Mouse (Mus musculus): ENCODE results near the gene Inpp5d. TPM values are rescaled to one million over a fixed set of nuclear protein-coding genes. Genes with fewer than 3 reads are reported as not detected.

Gene Inpp5d
- polyA plus RNA-seq, 1 experiment from 2014 or later, result 1.9 TPM

DNA sequence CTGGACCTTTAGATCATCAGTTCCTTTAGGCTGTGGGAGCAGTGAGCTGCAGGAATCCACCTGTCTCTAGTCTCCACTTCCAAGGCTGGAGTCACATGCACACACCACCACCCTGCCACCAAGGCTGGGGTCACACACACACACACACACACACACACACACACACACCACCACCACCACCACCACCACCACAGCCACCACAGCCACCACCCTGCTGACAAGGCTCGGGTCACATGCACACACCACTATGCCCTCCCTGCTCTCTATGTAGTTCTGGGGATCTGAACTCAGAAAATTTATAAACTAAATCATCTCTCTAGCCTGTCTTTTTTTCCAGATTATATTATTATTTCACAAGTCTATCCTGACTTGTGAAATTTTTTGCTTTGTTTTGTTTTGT is 27.7 kb downstream of the Inpp5d start:
- Histone ChIP-seq H3K27me3 (no peaks in the 10 kb centered on the region), H3K36me3 (no peaks in the 10 kb centered on the region), H3K9ac (replicated peaks) (no peak overlapping the region), H3K4me1 (replicated peaks) (no peaks in the 10 kb centered on the region), H3K4me3 (replicated peaks) (no peak overlapping the region), H3K9me3 (no peaks in the 10 kb centered on the region), H3K4me2 (replicated peaks) (no peak overlapping the region), H3K27ac (no peak overlapping the region)
- ATAC-seq, result no peak
- 82% methylated on average over 1 of the region's 1 CpGs for WGBS

DNA sequence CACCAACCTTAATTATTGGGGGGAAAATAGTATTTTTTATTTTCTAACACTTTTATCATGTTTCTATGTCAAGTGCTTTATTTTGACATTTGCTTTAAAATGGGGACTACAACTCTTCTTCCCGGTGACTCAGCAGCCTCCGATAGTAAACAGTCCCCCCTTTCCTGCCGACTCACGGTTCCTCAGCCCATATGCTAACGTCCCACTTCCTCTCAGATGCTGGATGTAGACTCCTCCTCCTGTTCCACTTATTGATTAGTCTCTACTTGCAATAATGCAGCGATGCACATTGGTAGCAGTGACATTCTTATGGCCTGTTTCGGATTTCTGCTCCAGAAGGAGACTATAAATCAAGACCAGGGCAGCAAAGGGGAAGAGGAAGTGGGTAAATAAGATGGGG is 28.5 kb downstream of the Inpp5d start:
- Histone ChIP-seq H3K9me3 (no peaks in the 10 kb centered on the region), H3K27ac (no peak overlapping the region), H3K4me2 (replicated peaks) (no peak overlapping the region), H3K9ac (replicated peaks) (no peak overlapping the region), H3K4me3 (replicated peaks) (no peak overlapping the region), H3K4me1 (replicated peaks) (no peaks in the 10 kb centered on the region), H3K27me3 (no peaks in the 10 kb centered on the region), H3K36me3 (no peaks in the 10 kb centered on the region)
- no peak for ATAC-seq
- 73% methylated on average over 7 of the region's 7 CpGs for WGBS

DNA sequence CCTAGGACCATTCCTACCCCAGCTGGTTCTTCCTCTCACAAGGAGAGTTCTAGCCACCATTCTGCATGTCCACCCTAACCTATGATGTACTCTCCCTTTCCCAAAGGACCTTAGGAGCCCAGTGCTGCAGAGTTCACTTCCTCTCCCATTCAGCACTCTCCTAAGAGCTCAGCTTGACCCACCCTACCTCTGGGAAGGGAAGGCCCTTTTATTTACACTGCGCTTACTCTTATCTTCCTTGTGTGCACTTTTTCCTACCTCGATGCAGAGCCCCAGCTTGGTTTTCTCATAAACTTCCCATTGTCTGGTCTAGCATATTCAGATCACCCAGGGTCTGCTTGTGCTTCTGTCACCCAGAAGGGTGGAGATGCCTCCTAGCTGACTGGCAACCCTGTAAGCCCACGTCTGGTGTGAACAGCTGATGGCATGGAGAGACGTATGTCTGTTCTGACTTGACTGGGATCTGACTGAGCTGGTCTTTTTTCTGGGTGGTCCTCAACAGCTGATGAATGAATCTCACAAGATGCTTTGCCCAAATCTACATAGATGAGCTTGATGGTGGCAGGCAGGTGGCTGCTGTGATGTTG is 29.2 kb downstream of the Inpp5d start:
- H3K9ac ChIP-seq (replicated peaks), result no peak overlapping the region
- no peak overlapping the region for H3K27ac ChIP-seq
- no peaks in the 10 kb centered on the region for H3K9me3 ChIP-seq
- H3K4me3 ChIP-seq (replicated peaks), result no peak overlapping the region
- H3K4me2 ChIP-seq (replicated peaks), result no peak overlapping the region
- H3K4me1 ChIP-seq (replicated peaks), result no peaks in the 10 kb centered on the region
- no peaks in the 10 kb centered on the region for H3K36me3 ChIP-seq
- no peaks in the 10 kb centered on the region for H3K27me3 ChIP-seq
- no peak for ATAC-seq
- 79% methylated on average over 4 of the region's 4 CpGs for WGBS

DNA sequence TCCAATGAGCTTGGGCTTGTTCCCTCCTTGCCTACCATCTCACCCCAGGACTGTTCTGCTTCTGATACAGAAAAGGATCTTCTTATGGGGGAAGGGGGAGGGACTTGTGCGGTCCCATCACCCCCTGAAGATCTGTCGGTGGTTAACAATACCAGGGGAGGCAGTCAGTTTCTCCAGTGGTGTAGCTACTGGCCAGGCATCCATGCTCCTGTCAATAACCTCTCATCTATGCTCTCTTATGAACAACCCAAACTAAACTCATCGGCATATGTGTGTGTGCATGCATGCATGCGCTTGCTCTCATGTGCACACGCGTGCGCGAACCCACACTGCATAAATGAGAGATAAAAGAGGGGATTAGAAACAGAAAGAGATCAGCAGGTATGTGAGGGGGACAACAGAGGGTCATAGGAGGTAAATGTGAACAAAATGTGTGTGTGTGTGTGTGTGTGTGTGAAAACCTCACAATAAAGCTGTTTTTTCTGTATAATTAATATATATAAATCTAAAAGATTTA is 29.9 kb downstream of the Inpp5d start:
- Histone ChIP-seq H3K27ac (no peak overlapping the region), H3K9me3 (no peaks in the 10 kb centered on the region), H3K4me3 (replicated peaks) (no peak overlapping the region), H3K4me1 (replicated peaks) (no peaks in the 10 kb centered on the region), H3K9ac (replicated peaks) (no peak overlapping the region), H3K4me2 (replicated peaks) (no peak overlapping the region), H3K36me3 (no peaks in the 10 kb centered on the region), H3K27me3 (no peaks in the 10 kb centered on the region)
- WGBS, result 87% methylated on average over 8 of the region's 8 CpGs
- no peak for ATAC-seq

DNA sequence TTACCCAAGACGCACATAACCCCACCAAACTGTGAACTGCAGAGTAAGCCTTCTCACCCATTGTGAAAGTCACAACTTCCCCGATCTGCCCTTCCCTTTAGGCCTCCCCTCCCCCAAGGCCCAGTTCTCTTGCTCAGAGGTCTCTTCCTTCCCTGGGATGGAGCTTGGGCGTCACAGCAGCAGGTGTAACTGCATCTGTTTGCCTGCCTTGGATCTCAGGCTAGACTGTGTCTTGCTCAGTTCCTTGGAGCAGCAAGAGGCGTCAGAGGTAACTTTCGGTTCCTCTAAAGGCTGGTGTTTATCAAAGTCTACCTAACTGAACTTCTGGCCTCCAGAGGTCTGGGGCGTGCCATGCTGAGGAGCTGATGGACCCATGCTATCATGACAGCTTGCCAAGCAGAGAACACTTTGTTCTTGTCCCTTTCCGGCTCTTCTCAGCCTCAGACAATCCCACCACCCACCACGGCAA is 30.5 kb downstream of the Inpp5d start:
- 83% methylated on average over 8 of the region's 8 CpGs for WGBS
- no peak overlapping the region for H3K4me3 ChIP-seq (replicated peaks)

DNA sequence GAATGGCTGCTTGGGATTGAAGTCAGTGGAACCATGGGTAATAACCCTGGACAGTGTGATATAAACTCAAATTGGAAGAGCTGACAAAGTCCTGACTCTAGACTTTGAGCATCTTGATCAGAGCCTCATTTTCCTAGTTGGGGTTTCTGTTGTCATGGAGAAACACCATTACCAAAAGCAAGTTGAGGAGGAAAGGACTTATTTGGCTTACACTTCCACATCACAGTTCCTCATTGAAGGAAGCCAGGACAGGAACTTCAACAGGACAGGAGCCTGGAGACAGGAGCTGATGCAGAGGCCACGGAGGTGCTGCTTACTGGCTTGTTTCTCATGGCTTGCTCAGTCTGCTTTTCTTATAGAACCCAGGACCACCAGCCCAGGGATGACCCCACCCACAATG is 31.3 kb downstream of the Inpp5d start:
- no peaks in the 10 kb centered on the region for H3K27me3 ChIP-seq
- 83% methylated on average over 1 of the region's 1 CpGs for WGBS
- no peak for ATAC-seq

More for the DNA sequence above, 30.5 kb downstream of the Inpp5d start:
- no peaks in the 10 kb centered on the region for H3K36me3 ChIP-seq
- H3K4me1 ChIP-seq (replicated peaks), result no peaks in the 10 kb centered on the region
- no peak overlapping the region for H3K9ac ChIP-seq (replicated peaks)
- no peaks in the 10 kb centered on the region for H3K9me3 ChIP-seq
- H3K27ac ChIP-seq, result no peak overlapping the region
- H3K4me2 ChIP-seq (replicated peaks), result no peak overlapping the region
- no peak for ATAC-seq
- H3K27me3 ChIP-seq, result no peaks in the 10 kb centered on the region

DNA sequence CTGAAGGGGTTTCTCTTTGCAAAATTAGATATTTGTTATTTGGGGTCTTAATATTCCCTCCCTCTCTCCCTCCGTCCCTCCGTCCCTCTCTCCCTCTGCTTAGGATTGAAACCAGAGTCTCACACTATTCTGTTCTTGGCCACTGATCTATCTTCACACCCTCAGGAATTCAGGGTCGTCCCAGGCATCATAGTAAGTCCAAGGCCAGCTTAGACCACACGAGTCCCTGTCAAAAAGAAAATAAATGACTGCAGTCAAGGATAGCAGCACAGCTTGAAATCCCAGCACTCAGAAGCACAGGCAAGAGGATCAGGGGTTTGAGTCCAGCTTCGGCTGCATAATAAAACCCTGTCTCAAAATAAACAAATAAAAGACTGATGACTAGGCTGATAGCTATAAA is 35.0 kb downstream of the Inpp5d start:
- no peaks in the 10 kb centered on the region for H3K9me3 ChIP-seq
- WGBS, result 72% methylated on average over 5 of the region's 5 CpGs
- H3K36me3 ChIP-seq, result no peaks in the 10 kb centered on the region
- no peak overlapping the region for H3K4me3 ChIP-seq (replicated peaks)
- H3K4me1 ChIP-seq (replicated peaks), result peaks cover 7% of the 10 kb centered on the region
- no peak overlapping the region for H3K27ac ChIP-seq
- no peak for ATAC-seq
- no peak overlapping the region for H3K4me2 ChIP-seq (replicated peaks)
- H3K27me3 ChIP-seq, result no peaks in the 10 kb centered on the region
- H3K9ac ChIP-seq (replicated peaks), result no peak overlapping the region

More for the DNA sequence above, 31.3 kb downstream of the Inpp5d start:
- Histone ChIP-seq H3K36me3 (no peaks in the 10 kb centered on the region), H3K4me1 (replicated peaks) (no peaks in the 10 kb centered on the region), H3K4me2 (replicated peaks) (no peak overlapping the region), H3K9me3 (no peaks in the 10 kb centered on the region), H3K4me3 (replicated peaks) (no peak overlapping the region), H3K27ac (no peak overlapping the region), H3K9ac (replicated peaks) (no peak overlapping the region)

DNA sequence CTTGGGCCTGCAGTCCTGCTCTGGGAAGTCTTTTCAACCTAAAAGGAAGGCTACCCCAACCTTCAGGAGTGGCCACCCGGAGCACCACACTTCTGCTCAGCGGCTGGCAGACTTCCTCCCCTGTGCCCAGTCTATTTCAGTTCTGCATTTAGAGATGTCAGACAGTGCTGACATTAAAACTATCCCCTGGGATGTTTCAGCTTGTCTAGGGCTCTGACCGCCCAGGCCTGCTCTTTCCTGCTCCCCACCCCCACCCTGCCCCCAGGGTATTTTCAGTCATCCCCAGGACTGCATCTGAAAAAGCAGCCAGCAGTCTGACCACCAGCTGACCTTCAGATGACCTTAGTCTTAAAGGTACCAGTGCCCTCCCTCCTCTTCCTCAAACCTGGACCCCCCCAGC is 38.0 kb downstream of the Inpp5d start:
- Histone ChIP-seq H3K27me3 (no peaks in the 10 kb centered on the region), H3K27ac (no peak overlapping the region; the same call in 1 of the 2 replicates), H3K36me3 (no peaks in the 10 kb centered on the region), H3K4me2 (replicated peaks) (no peak overlapping the region), H3K9ac (replicated peaks) (no peak overlapping the region), H3K9me3 (no peaks in the 10 kb centered on the region), H3K4me3 (replicated peaks) (no peak overlapping the region), H3K4me1 (replicated peaks) (peaks cover 7% of the 10 kb centered on the region)
- WGBS, result 40% methylated on average over 3 of the region's 3 CpGs
- no peak for ATAC-seq

DNA sequence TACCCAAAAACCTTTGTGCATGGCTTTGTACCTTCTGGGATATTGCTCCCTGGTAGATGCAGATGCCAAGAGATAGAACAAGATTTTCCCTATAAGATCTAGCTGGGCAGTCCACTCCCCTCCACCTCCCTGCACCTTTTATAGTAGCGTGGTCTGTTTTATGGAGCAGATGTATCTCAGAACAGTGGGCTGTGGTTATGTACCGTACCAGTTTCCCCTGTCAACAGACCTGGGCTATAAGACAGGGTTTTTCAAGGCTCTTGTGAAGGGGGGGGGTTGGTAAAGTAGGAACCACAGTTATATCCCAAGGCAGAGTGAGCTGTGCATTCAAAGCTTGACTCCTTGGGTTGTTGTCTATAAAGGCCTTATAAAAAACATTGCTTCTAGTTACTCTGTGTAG is 38.4 kb downstream of the Inpp5d start:
- no peak overlapping the region for H3K4me2 ChIP-seq (replicated peaks)
- H3K9me3 ChIP-seq, result no peaks in the 10 kb centered on the region
- WGBS, result 87% methylated on average over 2 of the region's 2 CpGs
- H3K27ac ChIP-seq, result no peak overlapping the region; the same call in 1 of the 2 replicates
- peaks cover 7% of the 10 kb centered on the region for H3K4me1 ChIP-seq (replicated peaks)
- no peaks in the 10 kb centered on the region for H3K36me3 ChIP-seq
- H3K27me3 ChIP-seq, result no peaks in the 10 kb centered on the region
- no peak overlapping the region for H3K9ac ChIP-seq (replicated peaks)
- no peak overlapping the region for H3K4me3 ChIP-seq (replicated peaks)
- ATAC-seq, result no peak

DNA sequence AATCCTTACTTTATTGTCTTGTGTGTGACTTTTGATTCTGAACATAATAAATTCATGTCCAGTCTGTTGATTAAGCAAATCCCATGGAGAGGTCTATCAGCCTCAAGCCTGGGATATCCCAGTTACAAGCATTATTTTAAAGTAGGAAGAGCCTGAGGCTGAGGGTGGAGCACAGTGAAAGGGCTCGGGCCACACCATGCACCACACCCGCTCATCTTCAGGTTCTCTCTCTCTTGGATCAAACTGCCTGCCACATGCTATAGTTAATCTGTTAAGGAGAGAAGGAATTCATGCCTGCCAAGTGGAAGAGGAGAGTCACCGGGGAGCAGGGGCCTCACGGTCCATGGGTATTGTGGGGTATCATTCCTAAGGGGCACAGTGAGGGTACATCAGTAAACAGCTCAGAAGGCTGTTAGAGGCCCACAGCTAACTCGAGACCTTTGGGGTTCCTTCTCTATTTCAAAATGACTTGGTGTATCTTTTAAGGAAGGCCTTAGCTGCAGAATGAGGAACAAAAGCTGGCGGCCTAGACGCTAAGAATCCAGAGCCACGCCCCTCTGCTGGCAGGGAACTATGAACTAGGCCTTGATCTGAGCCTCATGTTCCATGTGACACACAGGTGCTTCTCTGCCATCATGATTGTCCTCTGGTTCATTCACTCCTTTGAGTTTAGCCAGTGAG is 39.0 kb downstream of the Inpp5d start:
- no peaks in the 10 kb centered on the region for H3K36me3 ChIP-seq
- no peak overlapping the region for H3K9ac ChIP-seq (replicated peaks)
- no peaks in the 10 kb centered on the region for H3K27me3 ChIP-seq
- ATAC-seq, result no peak
- no peak overlapping the region for H3K4me3 ChIP-seq (replicated peaks)
- WGBS, result 72% methylated on average over 8 of the region's 8 CpGs
- peaks cover 7% of the 10 kb centered on the region for H3K4me1 ChIP-seq (replicated peaks)
- no peak overlapping the region for H3K4me2 ChIP-seq (replicated peaks)
- H3K27ac ChIP-seq, result no peak overlapping the region
- H3K9me3 ChIP-seq, result peaks cover 4% of the 10 kb centered on the region; the same call in 1 of the 2 replicates

DNA sequence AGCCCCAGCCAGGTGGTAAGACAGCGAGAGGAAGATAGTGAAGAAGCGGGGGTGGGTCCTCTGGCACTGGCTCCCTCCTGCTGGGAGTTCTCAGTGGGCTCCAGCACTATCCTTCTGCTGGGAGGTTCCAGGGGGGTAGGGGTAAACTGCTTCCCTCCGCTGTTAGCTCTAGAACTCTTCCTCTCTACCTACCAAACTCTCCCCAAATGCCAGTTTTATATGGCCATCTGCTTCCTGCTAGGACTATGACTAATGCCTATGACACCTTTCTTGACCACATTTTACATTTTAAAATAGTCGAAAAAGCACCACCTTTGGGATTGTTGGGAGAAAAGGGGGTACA is 39.5 kb downstream of the Inpp5d start:
- Histone ChIP-seq H3K4me1 (replicated peaks) (peaks cover 7% of the 10 kb centered on the region), H3K36me3 (no peaks in the 10 kb centered on the region), H3K4me2 (replicated peaks) (no peak overlapping the region), H3K4me3 (replicated peaks) (no peak overlapping the region), H3K27me3 (no peaks in the 10 kb centered on the region), H3K9me3 (peaks cover 4% of the 10 kb centered on the region; the same call in 1 of the 2 replicates), H3K9ac (replicated peaks) (no peak overlapping the region), H3K27ac (no peak overlapping the region)
- WGBS, result 71% methylated on average over 4 of the region's 4 CpGs
- no peak for ATAC-seq

DNA sequence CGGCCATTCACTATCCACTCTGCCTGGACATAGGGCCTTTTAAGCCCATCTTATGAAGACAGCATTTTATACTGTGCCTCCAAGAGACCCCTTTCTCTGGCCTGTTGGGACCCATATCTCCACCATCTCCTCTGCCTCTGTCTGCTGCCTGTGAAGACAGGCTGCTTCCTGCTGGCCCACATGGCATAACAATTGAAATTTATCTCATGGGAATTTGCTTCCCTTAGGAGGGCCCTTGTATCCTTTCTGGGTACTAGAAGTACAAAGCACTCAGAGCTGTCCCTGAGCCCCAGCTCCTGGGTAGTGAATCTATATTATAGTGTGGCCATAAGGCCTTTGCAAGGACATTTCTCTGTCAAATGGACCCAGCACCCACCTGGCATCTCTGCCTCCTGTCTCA is 40.6 kb downstream of the Inpp5d start:
- WGBS, result 81% methylated on average over 1 of the region's 1 CpGs
- Histone ChIP-seq H3K4me1 (replicated peaks) (peaks cover 7% of the 10 kb centered on the region), H3K4me2 (replicated peaks) (no peak overlapping the region), H3K9ac (replicated peaks) (no peak overlapping the region), H3K4me3 (replicated peaks) (no peak overlapping the region), H3K36me3 (no peaks in the 10 kb centered on the region), H3K27me3 (no peaks in the 10 kb centered on the region), H3K27ac (no peak overlapping the region), H3K9me3 (peaks cover 4% of the 10 kb centered on the region; the same call in 1 of the 2 replicates)
- ATAC-seq, result no peak

Measured in midbrain, embryonic 13.5 days (tissue).